Mouse (Mus musculus) B cell, adult 2 months (primary cell): ENCODE results near the gene Maz.
A peak's percentile ranks its signal among the peaks of the same experiment; 100 is the strongest.

ENCODE experiments used
- DNase-seq, 2 experiments: peaks; one replicate each; pipeline ENCODE4 v3.0.0; 2022

Gene Maz

DNA sequence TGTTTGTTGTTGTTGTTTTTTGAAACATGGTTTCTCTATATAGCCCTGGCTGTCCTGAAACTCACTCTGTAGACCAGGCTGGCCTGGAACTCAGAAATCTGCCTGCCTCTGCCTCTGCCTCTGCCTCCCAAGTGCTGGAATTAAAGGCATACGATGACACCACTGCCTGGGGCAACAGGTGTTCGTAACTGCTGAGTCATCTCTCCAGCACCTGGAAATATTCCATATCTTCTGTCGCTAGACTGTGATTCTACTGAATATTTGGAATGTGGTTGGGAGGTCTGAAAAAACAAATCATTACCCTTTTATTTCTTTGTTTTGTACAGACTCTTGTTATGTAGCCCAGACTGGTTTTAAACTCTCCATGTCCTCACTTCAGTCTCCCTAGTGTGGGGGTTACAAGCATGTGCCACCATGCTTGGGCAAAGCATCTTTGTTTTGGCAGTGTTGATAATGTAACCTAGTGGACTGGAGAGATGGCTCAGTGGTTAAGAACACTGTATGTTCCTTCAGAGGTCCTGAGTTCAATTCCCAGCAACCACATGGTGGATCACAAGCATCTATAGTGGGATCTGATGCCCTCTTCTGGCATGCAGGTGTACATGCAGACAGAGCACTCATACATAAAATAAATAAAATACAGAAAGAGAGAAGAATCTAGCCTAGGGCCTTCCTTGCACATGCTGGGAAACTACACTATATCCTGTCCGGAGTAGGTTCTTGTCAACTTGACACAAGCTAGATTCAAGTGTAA lies 22.5 kb downstream of the Maz start:
- DNase-seq, result no peak

DNA sequence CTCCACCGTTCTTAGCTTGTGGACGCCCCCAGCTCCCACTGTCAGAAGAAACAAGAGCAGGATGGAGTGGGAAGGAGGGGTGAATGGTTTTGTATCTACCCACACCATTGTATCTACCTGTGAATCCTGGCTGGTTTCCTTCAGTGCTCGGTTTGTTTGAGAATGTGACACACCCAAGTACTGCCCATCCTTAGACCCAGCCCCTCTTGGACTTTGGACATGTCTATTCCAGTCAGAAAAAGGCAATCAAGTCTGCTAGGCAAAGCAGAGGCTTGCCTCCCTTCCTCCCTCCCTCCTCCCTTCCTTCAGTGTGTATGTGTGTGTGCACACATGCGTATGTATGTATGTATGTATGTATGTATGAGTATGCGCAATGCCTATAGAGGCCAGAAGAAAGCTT lies 23.2 kb downstream of the Maz start:
- no peak for DNase-seq

DNA sequence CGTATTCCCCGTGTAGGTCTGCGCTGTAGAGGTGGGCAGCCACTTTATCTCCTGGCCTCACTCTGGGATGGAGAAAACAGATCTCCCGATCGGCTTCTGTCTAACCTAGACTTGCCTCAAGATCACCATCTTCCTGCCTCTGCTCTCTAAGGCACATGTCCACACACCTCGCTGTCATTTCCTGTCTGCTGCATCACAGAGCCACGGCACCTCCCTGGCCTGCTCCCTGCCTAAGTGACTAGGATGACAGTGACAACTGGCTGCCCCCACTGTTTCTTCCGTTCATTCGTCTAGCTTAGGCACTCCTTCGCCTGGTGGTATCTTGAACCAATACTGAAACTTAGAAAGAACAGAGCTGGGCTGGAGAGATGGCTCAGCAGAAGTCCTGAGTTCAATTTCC lies 27.3 kb downstream of the Maz start:
- no peak for DNase-seq

DNA sequence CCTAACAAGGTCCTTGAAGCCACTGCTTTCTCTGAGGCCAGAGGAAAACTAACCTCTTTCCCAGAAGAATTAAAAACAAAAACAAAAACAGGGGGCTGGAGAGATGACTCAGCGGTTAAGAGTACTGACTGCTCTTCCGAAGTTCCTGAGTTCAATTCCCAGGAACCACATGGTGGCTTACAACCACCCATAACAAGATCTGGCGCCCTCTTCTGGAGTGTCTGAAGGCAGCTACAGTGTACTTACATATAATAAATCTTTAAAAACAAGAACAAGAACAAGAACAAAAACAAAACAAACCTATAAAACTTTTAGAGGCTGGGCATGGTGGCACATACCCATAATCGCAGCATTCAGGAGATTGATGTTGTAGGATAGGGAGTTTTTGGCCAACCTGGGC lies 30.4 kb downstream of the Maz start:
- peak in 1 of 2 experiments; percentile 23 for DNase-seq

DNA sequence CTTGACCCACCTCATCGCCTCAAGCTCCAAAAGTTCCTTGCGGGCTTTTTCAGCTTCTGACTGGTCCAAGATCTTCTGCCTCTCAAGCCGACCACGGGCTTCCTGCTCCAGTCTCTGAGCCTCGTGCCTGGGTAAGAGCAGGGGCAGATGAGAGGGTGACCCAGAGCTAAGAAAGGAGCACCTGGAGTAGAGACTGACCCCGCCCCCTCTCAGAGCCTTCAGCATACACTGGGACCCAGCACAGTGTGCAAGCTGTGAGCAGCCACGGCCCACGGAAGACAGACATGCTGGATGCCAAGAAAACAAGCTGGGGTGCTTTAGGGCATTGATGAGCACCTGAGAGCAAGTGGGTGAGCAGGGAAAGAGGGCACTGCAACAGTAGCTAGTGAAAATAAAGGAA lies 38.0 kb downstream of the Maz start:
- no peak for DNase-seq

DNA sequence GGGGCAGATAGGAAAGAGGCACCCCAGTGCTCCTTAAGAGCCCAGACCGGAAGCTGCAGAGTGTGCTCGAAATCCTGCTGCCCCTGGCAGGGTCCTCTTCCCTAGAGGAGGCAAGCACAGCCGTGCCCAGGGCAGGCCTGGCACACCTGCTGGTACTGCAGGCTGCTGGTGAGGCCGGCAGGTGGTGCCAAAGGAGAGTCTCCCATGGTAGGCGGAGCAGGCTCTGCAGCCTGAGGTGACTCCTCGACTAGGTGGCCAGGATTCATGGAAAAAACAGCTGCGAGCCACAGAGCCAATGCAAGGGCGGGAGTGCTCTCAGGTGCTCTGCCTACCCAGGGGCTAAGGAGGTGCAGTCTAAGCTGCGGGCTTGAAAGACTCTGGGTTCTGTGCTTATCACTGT lies 40.5 kb downstream of the Maz start:
- peak; percentile 26 to 30 for DNase-seq

DNA sequence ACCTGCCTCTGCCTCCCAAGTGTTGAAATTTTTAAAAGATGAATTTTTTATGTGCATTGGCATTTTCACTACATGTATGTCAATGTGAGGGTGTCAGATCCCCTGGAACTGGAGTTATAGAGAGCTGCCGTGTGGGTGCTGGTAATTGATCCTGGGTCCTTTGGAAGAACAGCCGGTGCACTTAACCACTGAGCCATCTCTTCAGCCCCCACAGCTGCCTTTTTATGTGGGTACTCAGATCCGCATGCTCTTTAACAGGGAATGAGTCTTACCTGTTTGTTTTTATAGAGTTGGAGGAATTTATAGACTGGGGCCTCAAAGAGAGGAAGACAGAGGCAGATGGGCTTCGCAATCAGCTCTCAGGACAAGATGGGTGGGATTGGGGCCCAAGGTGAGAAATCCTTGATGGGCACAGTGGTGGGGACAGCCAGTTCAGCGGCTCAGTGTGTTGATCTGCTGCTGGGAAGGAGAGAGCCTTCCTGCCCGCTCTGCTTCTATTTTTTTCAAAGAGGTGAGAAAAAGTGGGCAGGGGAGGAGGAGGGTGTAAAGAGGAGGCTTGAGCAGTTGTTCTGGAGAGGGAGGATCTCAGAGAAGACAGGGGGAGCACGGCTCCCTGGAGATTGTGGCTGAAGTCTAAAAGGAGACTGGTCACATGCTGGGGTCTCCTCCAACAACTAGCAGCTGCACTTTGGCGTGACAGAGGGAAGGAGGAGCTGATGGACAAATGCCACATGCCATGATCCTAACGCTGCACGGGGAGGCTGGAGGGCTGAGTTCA lies 42.0 kb downstream of the Maz start:
- no peak for DNase-seq

DNA sequence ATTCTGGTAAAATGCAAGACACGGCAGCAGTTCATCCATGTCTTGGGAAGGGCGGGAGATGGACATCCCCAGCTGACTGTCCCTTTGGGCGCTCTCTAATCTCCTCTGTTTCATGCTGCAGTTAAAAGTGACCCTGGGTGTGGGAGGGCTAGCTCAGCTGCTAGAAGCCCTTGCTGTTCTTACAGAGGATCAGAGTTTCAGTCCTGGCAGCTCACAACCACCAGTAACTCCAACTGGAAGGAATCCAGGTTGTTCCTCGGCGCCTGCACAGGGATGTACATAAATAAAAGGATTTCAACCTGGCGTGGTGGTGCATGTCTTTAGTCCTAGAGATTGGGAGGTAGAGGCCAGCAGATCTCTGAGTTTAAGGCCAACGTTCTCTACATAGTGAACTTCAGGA lies 43.7 kb downstream of the Maz start:
- no peak for DNase-seq

DNA sequence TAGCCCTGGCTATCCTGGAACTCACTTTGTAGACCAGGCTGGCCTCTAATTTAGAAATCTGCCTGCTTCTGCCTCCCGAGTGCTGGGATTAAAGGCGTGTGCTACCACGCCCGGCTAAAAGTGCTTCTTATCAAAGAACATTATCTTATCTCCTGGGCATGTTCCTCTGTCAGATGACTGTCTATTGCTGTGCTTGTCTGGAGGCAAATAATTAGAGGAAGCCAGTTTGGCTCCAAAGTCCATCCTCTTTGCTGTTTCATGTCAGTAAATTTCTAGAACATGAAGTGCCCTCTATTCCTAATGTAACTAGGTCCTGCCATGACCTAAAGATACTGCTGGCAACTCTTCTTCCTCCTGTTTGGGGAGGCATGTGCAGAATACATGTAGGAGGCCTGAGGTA lies 44.8 kb downstream of the Maz start:
- DNase-seq, result no peak

DNA sequence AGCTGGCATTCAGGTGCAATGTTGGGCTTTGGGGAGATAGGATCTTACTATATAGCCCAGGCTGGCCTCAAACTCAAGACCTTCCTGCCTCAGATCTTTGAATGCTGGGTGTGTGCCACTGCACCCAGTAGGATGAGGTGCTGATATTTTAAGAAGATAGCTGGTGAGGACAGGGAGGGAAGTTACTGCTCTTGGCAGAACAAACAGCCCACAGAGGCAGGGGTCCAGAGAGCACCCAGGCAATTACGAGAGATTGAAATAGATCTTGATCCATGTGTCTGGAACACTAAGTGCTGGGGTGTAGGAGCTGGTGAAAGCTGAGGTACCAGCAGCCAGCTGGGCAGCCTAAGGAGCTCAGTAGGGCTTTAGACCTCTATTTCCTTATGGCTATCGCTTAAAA lies 45.2 kb downstream of the Maz start:
- no peak for DNase-seq

DNA sequence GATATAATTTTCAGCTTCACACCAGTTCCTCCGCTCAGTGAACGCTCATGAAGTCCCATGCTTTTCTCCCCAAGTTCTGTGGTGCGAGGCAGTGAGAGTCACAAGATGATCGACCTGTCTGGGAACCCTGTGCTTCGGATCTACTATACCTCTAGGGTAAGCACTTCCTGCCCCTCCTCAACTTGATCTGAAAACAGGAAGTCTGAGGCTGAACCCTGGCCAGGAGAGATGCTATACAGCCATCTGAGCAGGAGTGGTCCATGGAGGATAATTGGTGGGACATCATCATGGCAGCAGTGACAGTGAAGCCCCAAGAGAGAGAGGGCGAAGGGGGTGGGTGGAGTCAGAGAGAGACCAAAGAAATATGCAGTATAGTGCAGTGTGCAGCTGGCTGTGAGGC lies 48.0 kb downstream of the Maz start:
- DNase-seq, result no peak

DNA sequence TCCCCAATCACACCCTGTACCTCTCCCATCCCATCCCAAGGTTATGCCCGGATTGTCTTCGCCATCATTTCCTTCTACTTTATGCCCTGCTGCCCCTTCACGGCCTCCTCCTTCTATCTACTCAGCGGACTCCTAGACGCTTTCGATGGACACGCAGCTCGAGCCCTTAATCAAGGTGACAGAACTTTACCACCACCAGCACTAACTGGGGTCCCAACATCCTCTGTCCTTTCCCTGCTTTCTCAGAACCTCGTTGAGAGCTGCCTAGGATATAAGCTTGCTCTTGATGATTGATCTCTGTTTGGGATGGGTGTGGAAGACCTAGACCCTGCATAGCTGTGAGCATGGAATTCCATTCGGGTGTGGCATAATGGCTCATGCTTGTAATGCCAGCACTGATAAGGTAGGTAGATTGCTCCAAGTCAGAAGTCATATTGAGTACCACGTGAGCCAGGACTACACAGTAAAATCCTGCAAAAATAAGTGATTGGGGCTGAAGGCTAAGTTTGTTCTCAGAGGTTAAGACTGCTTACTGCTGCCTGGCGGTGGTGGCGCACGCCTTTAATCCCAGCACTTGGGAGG lies 49.9 kb downstream of the Maz start:
- DNase-seq, result no peak

DNA sequence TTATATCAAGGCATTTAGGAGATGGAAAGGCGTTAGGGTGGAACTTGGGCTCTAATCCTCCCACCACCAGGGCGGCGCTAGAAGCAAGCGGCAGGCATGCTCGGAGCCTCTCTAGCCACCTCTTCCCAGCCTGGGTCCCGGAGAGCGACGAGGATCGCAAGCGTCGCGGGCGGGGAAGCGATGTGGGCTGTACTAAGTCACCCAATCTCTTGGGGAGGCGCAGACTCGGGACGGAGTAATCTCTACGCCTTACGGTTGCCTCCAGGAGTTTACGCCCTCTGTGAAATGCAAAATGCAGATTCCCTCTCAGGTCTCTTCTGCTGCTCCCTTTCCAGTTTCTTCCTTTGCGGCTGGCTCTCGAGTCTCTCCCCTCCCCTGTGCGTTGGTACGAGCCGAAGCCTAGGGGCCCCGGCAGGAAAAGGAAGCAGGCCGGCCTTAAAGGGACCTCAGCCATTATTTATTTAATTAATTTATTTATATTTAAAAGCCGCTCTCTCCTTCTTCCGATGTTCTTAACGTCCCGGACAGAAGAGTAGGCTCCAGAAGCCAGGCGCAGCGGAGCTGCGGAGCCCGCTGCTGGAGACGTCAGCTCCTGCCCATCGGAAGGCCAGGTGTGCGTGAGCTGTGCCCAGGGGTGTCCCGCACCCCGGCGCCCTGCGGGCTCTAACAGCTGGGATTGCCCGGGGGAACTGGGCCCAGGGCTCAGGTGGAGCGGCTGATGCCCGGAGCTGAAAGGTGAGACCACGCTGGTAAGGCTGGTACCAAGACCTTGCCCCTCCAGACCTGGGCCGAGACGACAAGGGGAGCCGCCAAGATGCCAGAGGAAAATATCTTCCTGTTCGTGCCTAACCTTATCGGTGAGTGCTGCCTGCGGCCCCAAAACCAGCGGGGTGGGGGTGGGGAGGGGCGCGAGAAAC lies 50.6 kb downstream of the Maz start, which contains the start of gene Cdiptos:
Gene Cdiptos (minus strand): TSS at position 149 of the 917 bp plus-strand sequence.
- peak; percentile 97 to 98 for DNase-seq

DNA sequence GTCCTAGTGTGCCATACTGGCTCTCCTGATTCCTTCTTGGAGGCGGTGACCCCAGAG lies 51.1 kb downstream of the Maz start, which contains the start of gene Cdipt:
Gene Cdipt (plus strand): TSS at position 22 of the 57 bp plus-strand sequence.
- DNase-seq, result no peak

DNA sequence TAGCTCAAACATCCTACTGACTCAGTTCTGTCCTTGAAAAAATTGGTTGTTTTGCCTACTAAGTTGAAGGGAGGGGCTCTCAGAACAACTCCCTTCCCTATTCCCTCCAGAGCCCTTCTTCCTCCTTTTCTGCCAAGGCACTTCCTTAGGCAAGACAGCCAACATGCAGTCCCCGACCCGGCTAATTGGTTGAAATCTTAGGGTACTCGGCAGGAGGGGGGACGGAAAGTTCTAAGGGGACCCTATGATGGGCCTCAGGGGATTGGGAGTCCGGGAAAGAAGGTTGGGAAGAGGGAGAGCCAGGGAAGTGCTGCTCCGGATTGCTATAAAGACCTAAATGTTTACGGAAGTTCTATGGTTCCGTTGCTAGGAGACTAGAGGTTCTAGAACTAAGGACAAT lies 51.3 kb downstream of the Maz start:
- no peak for DNase-seq
